Mouse (Mus musculus) ES-Bruce4 (cell line): ENCODE measurements at regions not wholly inside any gene's neighbourhood (a gene's known extent, or its start where the extent isn't known, plus 50 kb on each side); places are given as distances from the start of the nearest gene placed in this dataset.
"Not testable (repeated sequence)": the region's sequence is repeated elsewhere in the genome, so short reads cannot be mapped to it uniquely, and the experiment has no call there.

ENCODE experiments used
- H3K27ac ChIP-seq: 2 replicates; pipeline ENCODE4 v1.5.1; 2012; ENCODE audit warnings: low read length, inconsistent platforms; ENCODE audit not compliant: insufficient read depth
- H3K27me3 ChIP-seq: 2 replicates; pipeline ENCODE4 v1.6.1; 2012; ENCODE audit warnings: mild to moderate bottlenecking, low read length, inconsistent platforms; ENCODE audit not compliant: control insufficient read depth, poor library complexity, insufficient read depth, severe bottlenecking
- H3K36me3 ChIP-seq: 2 replicates; pipeline ENCODE4 v1.6.1; 2012; ENCODE audit warnings: inconsistent platforms, mild to moderate bottlenecking, low read length, moderate library complexity; ENCODE audit not compliant: control insufficient read depth, poor library complexity, insufficient read depth, severe bottlenecking
- H3K4me1 ChIP-seq: one replicate; pipeline ENCODE4 v1.8.1; 2011; ENCODE audit warnings: low read length; ENCODE audit not compliant: control insufficient read depth, insufficient read depth
- H3K4me3 ChIP-seq: 2 replicates; pipeline ENCODE4 v1.5.1; 2011; ENCODE audit warnings: low read depth, mild to moderate bottlenecking, low read length
- H3K9ac ChIP-seq: 2 replicates; pipeline ENCODE4 v1.6.1; 2012; ENCODE audit warnings: low read depth, mild to moderate bottlenecking, inconsistent platforms; ENCODE audit not compliant: poor library complexity, severe bottlenecking
- H3K9me3 ChIP-seq: replicated peaks from 2 replicates; pipeline ENCODE4 v1.6.1; 2012; ENCODE audit warnings: mild to moderate bottlenecking, low read length, inconsistent platforms; ENCODE audit not compliant: control insufficient read depth, poor library complexity, insufficient read depth, severe bottlenecking
- CTCF ChIP-seq: IDR thresholded peaks from one replicate; pipeline ENCODE4 v1.8.1; 2011; ENCODE audit warnings: low read depth, low read length
- EP300 ChIP-seq: IDR thresholded peaks from 2 replicates; pipeline ENCODE4 v1.6.1; 2011; ENCODE audit warnings: low read depth, low read length; ENCODE audit not compliant: insufficient read depth
- POLR2A ChIP-seq: IDR thresholded peaks from one replicate; pipeline ENCODE4 v1.8.1; 2011; ENCODE audit warnings: low read length; ENCODE audit not compliant: insufficient read depth

DNA sequence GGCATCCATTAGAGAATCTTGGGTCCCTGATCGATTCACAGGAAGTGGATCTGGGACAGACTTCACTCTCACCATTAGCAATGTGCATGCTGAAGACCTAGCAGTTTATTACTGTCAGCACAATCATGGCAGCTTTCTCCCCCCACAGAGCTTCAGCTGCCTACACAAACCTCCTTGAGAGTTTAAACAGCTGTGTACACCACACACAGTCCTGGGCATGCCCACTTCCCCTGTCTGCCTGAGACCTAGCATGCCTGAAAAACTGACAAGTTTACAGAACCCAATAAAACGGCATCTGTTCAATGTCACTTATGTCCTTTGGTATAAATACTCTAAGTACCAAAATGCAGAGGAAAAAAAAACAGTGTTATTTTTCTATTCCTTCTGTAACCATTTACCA lies 435.7 kb downstream of the Rpia start:
- Histone ChIP-seq H3K27me3 (no peaks in the 10 kb centered on the region), H3K9me3 (no peaks in the 10 kb centered on the region), H3K36me3 (no peaks in the 10 kb centered on the region), H3K4me1 (no peaks in the 10 kb centered on the region), H3K4me3 (no peak overlapping the region), H3K27ac (no peak overlapping the region), H3K9ac (no peak overlapping the region)
- TF ChIP-seq POLR2A (no peak), EP300 (no peak), CTCF (no peak)

DNA sequence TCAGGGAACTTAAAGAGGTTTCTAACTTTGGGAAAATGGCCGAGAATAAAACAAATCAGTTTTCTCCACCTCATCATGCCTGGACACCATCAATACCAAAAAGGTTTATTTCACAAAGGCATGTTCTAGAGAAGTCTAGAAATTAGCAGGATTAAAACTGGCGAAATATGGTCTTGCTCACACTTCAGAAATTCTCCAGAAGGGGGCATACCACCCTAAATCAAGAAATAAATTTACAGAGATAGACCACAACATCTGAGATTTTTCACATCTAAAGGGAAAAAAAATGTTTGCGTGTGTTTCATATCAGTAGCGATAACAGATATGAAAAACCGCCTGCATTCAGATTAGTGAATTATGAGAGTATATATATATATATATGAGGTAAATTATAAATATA lies 449.9 kb downstream of the Rpia start:
- Histone ChIP-seq H3K27ac (no peak overlapping the region), H3K9ac (no peak overlapping the region), H3K4me1 (no peaks in the 10 kb centered on the region), H3K27me3 (no peaks in the 10 kb centered on the region), H3K9me3 (no peaks in the 10 kb centered on the region), H3K4me3 (no peak overlapping the region), H3K36me3 (no peaks in the 10 kb centered on the region)
- TF ChIP-seq POLR2A: no peak
- no peak for TF ChIP-seq CTCF
- no peak for TF ChIP-seq EP300

DNA sequence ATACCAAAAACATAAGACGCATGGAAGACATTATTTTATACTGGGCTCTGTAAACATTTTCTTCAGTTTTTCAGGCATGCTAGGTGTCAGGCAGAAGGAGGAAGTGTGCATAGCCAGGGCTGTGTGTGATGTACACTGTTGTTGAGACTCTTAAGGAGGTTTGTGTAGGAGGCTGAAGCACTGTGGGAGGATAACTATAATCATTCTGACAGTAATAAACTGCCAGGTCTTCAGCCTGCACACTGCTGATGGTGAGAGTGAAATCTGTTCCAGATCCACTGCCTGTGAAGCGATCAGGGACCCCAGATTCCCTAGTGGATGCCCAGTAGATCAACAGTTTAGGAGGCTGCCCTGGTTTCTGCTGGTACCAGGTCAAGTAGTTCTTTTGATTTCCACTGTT lies 451.3 kb downstream of the Rpia start:
- not testable (repeated sequence) for H3K36me3 ChIP-seq, H3K4me1 ChIP-seq, H3K27ac ChIP-seq, H3K9me3 ChIP-seq, H3K9ac ChIP-seq, H3K27me3 ChIP-seq, H3K4me3 ChIP-seq

DNA sequence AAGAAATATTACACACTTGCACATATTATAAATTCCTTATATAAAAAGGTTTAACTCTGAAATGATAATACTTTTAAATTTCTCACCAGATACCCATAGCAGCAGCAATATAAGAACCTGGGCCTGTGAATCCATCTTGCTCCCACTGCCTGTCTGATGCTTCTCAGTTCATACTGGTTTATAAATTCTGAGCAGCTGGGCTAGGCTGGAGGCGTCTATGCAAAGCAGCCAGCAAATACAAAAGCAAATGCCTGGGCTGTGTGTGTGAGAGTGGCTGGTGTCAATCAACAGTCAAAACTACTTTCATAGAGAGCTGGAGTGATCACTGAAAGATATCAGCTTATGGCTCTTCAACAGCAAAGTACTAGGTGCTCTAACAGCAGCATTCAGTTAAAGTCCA lies 476.7 kb downstream of the Rpia start:
- Histone ChIP-seq H3K9me3 (no peaks in the 10 kb centered on the region), H3K36me3 (no peaks in the 10 kb centered on the region), H3K4me3 (no peak overlapping the region), H3K9ac (no peak overlapping the region), H3K27me3 (no peaks in the 10 kb centered on the region), H3K4me1 (no peaks in the 10 kb centered on the region), H3K27ac (no peak overlapping the region)
- TF ChIP-seq CTCF (no peak), EP300 (no peak), POLR2A (no peak)

DNA sequence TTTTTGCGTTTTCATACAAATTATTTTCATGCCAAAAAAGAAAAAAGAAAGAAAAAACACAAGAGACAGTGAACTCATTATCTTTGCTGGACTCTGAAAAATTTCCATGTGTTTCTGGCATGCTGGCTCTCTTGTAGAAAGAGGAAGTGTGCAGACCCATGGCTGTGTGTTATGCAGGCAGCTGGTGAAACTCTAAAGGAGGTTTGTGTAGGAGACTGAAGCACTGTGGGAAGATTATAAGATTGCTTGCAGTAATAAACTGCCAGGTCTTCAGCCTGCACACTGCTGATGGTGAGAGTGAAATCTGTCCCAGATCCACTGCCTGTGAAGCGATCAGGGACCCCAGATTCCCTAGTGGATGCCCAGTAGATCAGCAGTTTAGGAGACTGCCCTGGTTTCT lies 477.4 kb downstream of the Rpia start:
- not testable (repeated sequence) for H3K9ac ChIP-seq, H3K27me3 ChIP-seq, H3K27ac ChIP-seq

DNA sequence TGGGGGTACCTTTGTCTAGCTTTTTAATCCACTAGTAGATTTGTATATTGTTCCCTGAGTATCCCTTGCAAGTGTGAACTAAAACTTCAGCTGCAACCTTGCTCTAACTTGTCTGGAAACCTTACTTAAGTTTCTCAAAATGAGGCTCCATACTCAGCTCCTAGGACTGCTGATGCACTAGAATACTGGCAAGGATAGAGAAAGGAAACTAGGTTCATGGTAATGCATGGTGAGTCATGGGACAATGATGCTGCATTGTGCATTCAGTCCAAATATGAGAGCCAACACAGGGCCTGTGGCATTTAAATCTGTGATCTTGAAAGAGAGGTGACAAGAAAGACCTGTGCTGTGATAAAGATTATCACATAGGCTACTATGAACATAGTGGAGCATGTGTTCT lies 490.9 kb downstream of the Rpia start:
- not testable (repeated sequence) for H3K9ac ChIP-seq, H3K27me3 ChIP-seq, H3K36me3 ChIP-seq, H3K27ac ChIP-seq, H3K4me1 ChIP-seq, H3K9me3 ChIP-seq, H3K4me3 ChIP-seq

More for the DNA sequence above, 477.4 kb downstream of the Rpia start:
- H3K4me3 ChIP-seq, H3K4me1 ChIP-seq, H3K36me3 ChIP-seq, H3K9me3 ChIP-seq: not testable (repeated sequence)

DNA sequence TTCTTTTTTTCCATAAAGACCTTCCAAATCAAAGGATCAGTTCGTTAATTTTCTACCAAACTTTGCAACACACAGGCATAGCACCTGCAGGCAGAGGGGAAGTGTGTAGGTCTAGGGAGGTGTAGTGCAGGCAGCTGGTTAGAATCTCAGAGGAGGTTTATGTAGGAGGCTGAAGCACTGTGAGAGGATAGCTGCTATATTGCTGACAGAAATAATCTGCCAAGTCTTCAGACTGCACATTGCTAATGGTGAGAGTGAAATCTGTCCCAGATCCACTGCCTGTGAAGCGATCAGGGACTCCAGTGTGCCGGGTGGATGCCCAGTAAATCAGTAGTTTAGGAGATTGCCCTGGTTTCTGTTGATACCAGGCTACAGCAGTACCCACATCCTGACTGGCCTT lies 531.8 kb downstream of the Rpia start:
- not testable (repeated sequence) for H3K36me3 ChIP-seq, H3K9me3 ChIP-seq, H3K27ac ChIP-seq, H3K27me3 ChIP-seq, H3K9ac ChIP-seq, H3K4me1 ChIP-seq, H3K4me3 ChIP-seq

DNA sequence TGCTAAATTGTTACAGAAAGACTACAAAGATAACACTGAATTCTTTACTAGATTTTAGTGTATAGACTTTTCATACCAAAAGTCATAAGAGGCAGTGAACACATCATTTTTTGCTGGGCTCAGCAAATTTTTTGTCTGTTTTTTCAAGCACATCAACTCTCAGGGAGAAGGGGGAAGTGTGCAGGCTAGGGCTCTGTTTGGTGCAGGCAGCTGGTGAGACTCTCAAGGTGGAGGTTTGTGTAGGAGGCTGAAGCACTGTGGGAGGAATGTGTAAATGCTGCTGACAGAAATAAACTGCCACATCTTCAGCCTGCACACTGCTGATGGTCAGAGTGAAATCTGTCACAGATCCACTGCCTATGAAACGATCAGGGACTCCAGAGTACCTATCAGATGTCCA lies 551.9 kb downstream of the Rpia start:
- H3K27ac ChIP-seq, H3K27me3 ChIP-seq, H3K9ac ChIP-seq, H3K9me3 ChIP-seq, H3K36me3 ChIP-seq, H3K4me1 ChIP-seq, H3K4me3 ChIP-seq: not testable (repeated sequence)
